Mouse (Mus musculus) myocyte (in vitro differentiated cells): ENCODE measurements around the gene Harbi1.

ENCODE experiments used
- MAX ChIP-seq: IDR thresholded peaks from one replicate; pipeline ENCODE4 v1.6.1; 2011; ENCODE audit warnings: low read depth, mild to moderate bottlenecking, control low read depth
- MYOG ChIP-seq, 3 experiments: IDR thresholded peaks; one replicate each; pipeline ENCODE4 v1.6.1; 2011; ENCODE audit warnings: control low read depth in 2 of 3, low read depth in 2 of 3, mild to moderate bottlenecking in 2 of 3; ENCODE audit not compliant: insufficient read length in 2 of 3, control insufficient read depth in 1 of 3, insufficient read depth in 1 of 3
- POLR2A ChIP-seq: IDR thresholded peaks from one replicate; pipeline ENCODE4 v1.6.1; 2011; ENCODE audit warnings: low read depth, mild to moderate bottlenecking, control low read depth, moderate library complexity; ENCODE audit not compliant: insufficient read length
- REST ChIP-seq: IDR thresholded peaks from one replicate; pipeline ENCODE4 v1.6.1; 2011; ENCODE audit warnings: mild to moderate bottlenecking, control low read depth, moderate library complexity; ENCODE audit not compliant: insufficient read depth, insufficient read length
- TCF12 ChIP-seq: IDR thresholded peaks from one replicate; pipeline ENCODE4 v1.6.1; 2011; ENCODE audit warnings: mild to moderate bottlenecking, control low read depth; ENCODE audit not compliant: poor library complexity, insufficient read depth, severe bottlenecking
- USF1 ChIP-seq: IDR thresholded peaks from one replicate; pipeline ENCODE4 v1.6.1; 2011; ENCODE audit warnings: low read depth, mild to moderate bottlenecking, control low read depth, moderate library complexity

GRCm38 (mm10) chr2:91705736-91706135 lies 4.9 kb upstream of the Harbi1 start:
- TF ChIP-seq POLR2A (no peak), MYOG (IDR thresholded peaks at IDR 0.05; ENCODE audit: control insufficient read depth in 1 of 3, insufficient read depth in 1 of 3, insufficient read length in 2 of 3, low read depth in 2 of 3) (no peak), TCF12 (no peak), MAX (no peak), REST (no peak), USF1 (no peak)
